Mouse (Mus musculus): ENCODE data around the gene Bpi.

The Bpi gene

GRCm38 (mm10) chr2:158283136-158283535 lies 25.2 kb downstream of the Bpi start:
- intact Hi-C loops (cut with DNase I) = loop anchor here (5.0 kb wide), 1 partner anchor 59 kb away; no protein-coding TSS in a partner anchor

GRCm38 (mm10) chr2:158283771-158284170 lies 25.9 kb downstream of the Bpi start:
- intact Hi-C loops (cut with DNase I) = loop anchor here (5.0 kb wide), 1 partner anchor 59 kb away; no protein-coding TSS in a partner anchor

GRCm38 (mm10) chr2:158284571-158284970 lies 26.7 kb downstream of the Bpi start:
- intact Hi-C loops (cut with DNase I) = loop anchor here (5.0 kb wide), 1 partner anchor 58 kb away; no protein-coding TSS in a partner anchor

- intact Hi-C loops (cut with DNase I) = no loop called here
Observed at GRCm38 (mm10) chr2:158285655-158286054, 27.8 kb downstream of the Bpi start.

- intact Hi-C loops (cut with DNase I) = no loop called here
Observed at GRCm38 (mm10) chr2:158295700-158296099, 37.8 kb downstream of the Bpi start.

- intact Hi-C loops (cut with DNase I) = no loop called here
Observed at GRCm38 (mm10) chr2:158299203-158299602, 41.3 kb downstream of the Bpi start.

- intact Hi-C loops (cut with DNase I) = no loop called here
Observed at GRCm38 (mm10) chr2:158299731-158300130, 41.8 kb downstream of the Bpi start.

GRCm38 (mm10) chr2:158302807-158303206 lies 44.9 kb downstream of the Bpi start:
- intact Hi-C loops (cut with DNase I) = no loop called here

GRCm38 (mm10) chr2:158305948-158306695 lies 48.2 kb downstream of the Bpi start, which contains the start of gene Lbp:
TSS of gene Lbp (plus strand) at chr2:158306493.
- intact Hi-C loops (cut with DNase I) = no loop called here

GRCm38 (mm10) chr2:158306696-158307049 lies 48.8 kb downstream of the Bpi start:
- intact Hi-C loops (cut with DNase I) = no loop called here

GRCm38 (mm10) chr2:158308276-158308675 lies 50.4 kb downstream of the Bpi start:
- intact Hi-C loops (cut with DNase I) = no loop called here

- intact Hi-C loops (cut with DNase I) = no loop called here
Observed at GRCm38 (mm10) chr2:158313089-158313488, 55.2 kb downstream of the Bpi start.

- intact Hi-C loops (cut with DNase I) = no loop called here
Observed at GRCm38 (mm10) chr2:158316371-158316770, 58.5 kb downstream of the Bpi start.

GRCm38 (mm10) chr2:158317026-158317425 lies 59.1 kb downstream of the Bpi start:
- intact Hi-C loops (cut with DNase I) = no loop called here

GRCm38 (mm10) chr2:158321596-158321995 lies 63.7 kb downstream of the Bpi start:
- intact Hi-C loops (cut with DNase I) = no loop called here

GRCm38 (mm10) chr2:158322845-158323244 lies 65.0 kb downstream of the Bpi start:
- intact Hi-C loops (cut with DNase I) = no loop called here

GRCm38 (mm10) chr2:158324531-158325190 lies 66.8 kb downstream of the Bpi start:
- intact Hi-C loops (cut with DNase I) = no loop called here

- intact Hi-C loops (cut with DNase I) = no loop called here
Observed at GRCm38 (mm10) chr2:158325609-158326008, 67.7 kb downstream of the Bpi start.
